In genomic region chr9:117959845-117960244, GRCm38 (mm10) we compare ENCODE assay signal across 21 mouse cellular contexts.
"Had no signal": no experiment of that assay in that cellular context is flagged by ENCODE, and none has a peak within 500 bp of the region (broad histone marks: within the 10 kb centered on the region; RNA-seq: fewer than 3 reads in every experiment).

No protein-coding gene starts in this region.

- ATAC-seq: midbrain, embryonic 16.5 days had no signal

- H3K9me3 ChIP-seq: megakaryocyte, embryonic 14.5 days; midbrain, embryonic 10.5 days; midbrain, embryonic 12.5 days; neural tube, embryonic 13.5 days; neural tube, embryonic 15.5 days had no signal

- H3K27me3 ChIP-seq: megakaryocyte, embryonic 14.5 days; midbrain, embryonic 12.5 days; neural tube, embryonic 13.5 days; neural tube, embryonic 15.5 days had no signal

- H3K9ac ChIP-seq: liver, embryonic 14.5 days; lung, embryonic 14.5 days; midbrain, embryonic 12.5 days; neural tube, embryonic 13.5 days; neural tube, embryonic 15.5 days had no signal

- DNase-seq: lung, adult 18-20 months; lung, embryonic 14.5 days; lung, postnatal 10 days; lung, postnatal 4 days; midbrain, embryonic 14.5 days; retina, postnatal 1 day; right cerebral cortex, adult 18-20 months; right cerebral cortex, postnatal 25 days; right cerebral cortex, postnatal 4 days; spleen, adult 18-20 months; thymus, adult 2 months; thymus, postnatal 25 days; thymus, postnatal 4 days had no signal

- H3K27ac ChIP-seq: liver, embryonic 14.5 days; midbrain, embryonic 10.5 days; midbrain, embryonic 12.5 days; neural tube, embryonic 13.5 days; neural tube, embryonic 15.5 days had no signal

- H3K4me3 ChIP-seq: megakaryocyte, embryonic 14.5 days; midbrain, embryonic 10.5 days; midbrain, embryonic 12.5 days; myocyte; neural tube, embryonic 13.5 days; neural tube, embryonic 15.5 days had no signal

- H3K36me3 ChIP-seq: midbrain, embryonic 10.5 days; midbrain, embryonic 12.5 days; neural tube, embryonic 13.5 days; neural tube, embryonic 15.5 days had no signal
